Mouse (Mus musculus) thymus, postnatal 0 days (tissue): Measurements from ENCODE around the gene Dusp22. TPM values are rescaled to one million over a fixed set of nuclear protein-coding genes. Genes with fewer than 3 reads are reported as not detected.

ENCODE experiments used
- DNase-seq: peaks from one replicate; pipeline ENCODE4 v3.0.0-alpha.2; 2015; ENCODE audit warnings: low spot score
- polyA plus RNA-seq: library from polyadenylated mRNA; unstranded; fragments of >200 nt; fragmentation: Nextera tagmentation; extraction: Ambion mirVana; gene quantifications from 2 replicates; pipeline ENCODE4 v1.2.1, GENCODE M21; 2015

Gene Dusp22
- polyA plus RNA-seq, 1 experiment from 2014 or later, result 21.2 TPM

DNA sequence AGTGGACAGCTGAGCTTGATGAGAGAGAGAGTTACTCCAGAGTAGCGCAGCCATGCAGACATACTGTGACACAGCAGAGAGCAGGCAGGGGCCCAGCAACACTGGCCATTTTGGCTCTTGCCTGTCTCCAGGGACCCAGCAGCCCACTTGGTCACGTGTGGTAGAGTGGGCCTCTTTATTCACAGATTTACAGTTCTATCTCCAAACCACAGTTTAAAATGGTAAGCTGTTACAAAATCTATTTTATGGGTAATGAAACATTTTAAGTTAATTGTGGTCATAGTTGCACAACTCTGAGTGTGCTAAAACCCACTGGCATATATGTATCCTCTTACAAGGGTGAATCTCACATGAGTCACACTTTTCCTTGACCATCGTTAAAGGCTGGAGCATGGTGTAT lies 9.5 kb downstream of the Dusp22 start:
- no peak for DNase-seq

DNA sequence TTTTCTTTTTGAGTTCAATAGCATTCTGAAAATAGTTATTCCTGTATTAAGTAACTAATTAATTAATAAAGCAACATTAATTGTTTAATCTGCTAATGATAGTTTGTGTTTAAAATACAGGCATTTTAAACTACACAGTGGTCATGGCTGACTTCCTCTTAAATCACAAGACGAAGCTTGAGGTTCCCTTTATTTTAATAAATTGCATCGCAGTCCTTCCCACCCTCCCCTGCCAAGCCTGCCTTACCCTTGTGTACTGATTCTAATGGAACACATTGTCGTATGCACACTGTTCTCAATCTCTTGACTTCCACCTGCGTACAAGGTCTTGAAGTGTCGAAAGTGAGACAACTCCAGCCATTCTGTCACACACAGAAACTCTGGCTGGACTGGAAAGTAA lies 14.1 kb downstream of the Dusp22 start:
- DNase-seq, result no peak

DNA sequence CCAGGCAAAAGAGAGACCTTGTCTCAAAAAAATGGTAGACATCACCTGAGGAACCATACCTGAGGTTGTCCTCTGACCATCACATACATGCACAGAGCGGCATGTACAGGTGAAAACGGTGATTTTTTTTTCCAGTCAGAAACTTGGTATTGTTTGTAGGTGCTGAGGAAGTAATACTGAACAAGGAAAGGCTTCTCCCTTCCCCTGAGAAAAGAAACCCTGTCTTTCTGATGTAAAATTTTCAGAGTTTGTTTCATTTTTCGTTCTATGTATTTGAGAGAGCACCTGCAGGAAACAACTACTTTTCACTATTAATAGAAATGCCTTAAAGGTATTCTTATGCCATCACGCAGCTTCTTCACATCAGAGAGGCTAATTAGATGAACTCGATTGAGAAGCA lies 19.0 kb downstream of the Dusp22 start:
- no peak for DNase-seq

DNA sequence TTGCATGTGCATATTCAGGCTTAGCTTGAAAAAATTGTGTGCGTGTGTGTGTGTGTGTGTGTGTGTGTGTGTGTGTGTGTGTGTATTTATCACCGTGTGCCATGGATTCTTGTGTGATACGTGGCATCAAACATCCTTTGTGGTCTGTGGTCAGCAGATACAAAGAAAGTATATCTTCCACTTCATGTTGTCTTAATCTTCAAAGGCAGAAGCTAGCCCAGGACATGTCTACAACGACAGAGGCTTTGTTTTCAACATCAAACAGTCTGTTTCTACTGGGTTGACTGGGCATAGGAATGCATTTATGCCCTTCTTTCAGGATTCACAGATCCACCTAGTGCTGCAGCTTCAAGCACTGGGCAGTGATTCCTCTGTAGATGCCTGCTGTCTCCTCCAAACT lies 22.1 kb downstream of the Dusp22 start:
- peak; percentile 40 for DNase-seq

DNA sequence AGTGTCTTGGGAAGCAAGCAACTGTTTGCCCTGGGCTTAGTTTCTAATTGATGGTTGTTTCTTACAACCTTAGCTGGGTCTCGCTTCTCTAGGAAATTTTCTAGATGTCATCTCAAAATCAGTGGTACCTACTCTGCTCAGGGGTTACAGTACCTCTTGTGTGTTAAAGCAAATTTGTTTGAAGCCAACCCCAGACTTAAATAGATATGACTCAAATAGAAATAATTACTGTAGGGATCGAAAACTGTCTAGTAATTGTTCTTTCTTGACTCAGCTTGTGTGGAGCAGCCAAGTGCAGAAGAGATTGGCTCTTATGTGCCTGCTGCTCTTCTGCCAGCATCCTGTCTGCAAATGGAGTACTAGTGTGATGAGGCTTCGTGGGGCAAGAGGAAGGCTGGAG lies 22.5 kb downstream of the Dusp22 start:
- DNase-seq, result no peak

DNA sequence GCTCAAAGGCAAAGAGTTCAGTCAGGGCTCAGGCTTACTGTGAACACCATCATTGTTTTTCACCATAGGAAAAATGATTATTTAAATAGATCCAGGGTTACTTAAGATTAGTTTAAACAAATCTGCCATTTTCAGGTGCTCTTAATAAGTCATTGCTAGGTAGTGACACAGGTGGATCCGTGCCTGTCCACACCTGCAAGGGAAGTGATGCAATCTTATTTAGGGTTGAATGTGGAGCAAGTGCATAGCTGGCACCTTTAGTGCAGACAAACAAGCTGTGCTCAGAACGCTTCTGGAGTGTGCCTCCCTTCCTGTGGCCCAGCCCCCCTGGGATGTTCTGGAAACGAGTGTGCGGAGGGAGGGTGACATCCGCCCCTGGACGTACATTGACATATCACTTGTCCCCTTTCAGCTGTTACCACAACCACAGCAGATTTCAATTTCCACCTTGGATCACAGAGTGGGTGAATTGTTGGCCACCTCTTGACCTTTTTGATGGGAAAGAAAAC lies 24.9 kb downstream of the Dusp22 start:
- peak; percentile 62 for DNase-seq

DNA sequence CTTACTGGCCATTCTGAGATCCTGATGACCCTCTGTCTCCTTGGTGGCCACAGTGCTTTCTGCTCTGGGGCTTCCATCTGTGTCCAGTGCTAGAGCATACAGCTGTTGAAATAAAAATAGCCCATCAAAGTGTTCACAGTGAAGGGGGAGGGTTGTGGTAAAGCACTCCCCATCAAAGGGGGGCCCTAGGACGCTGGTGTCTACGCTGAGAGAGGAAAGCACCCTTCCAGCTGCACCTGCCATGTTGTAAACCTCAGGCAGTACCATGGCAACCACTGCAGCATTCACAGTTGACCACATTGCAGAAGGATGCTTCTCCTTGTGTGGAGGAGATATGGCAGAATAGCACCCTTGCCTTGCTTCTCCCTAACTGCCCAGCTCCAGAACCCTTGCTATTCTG lies 26.2 kb downstream of the Dusp22 start:
- peak; percentile 88 for DNase-seq

DNA sequence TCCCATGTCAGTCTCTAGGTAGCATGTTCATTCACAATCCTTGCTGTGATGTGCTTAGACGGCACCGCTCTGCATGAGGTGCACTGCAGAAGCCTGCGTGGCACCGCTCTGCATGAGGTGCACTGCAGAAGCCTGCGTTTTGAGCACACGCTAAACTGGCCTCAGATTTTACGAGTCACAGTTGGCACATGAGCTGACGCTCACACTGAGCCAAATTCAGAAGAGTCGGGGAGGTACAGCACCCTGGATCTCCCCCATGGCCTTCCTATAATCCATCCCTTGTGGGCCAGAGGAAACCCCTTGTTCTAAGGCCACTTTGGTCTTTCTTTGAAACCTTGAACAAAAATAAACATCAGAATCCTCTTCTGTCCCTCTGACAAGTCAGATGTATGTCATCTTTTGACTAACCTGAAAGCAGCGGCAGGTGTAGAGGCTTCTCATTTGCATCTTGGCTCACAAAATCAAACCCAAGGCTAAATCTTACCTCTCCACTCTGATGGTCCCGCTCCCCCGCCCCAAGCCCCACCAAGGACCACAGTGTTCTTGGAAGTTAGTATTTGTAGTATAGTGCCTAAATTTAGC lies 28.3 kb downstream of the Dusp22 start:
- DNase-seq, result no peak

DNA sequence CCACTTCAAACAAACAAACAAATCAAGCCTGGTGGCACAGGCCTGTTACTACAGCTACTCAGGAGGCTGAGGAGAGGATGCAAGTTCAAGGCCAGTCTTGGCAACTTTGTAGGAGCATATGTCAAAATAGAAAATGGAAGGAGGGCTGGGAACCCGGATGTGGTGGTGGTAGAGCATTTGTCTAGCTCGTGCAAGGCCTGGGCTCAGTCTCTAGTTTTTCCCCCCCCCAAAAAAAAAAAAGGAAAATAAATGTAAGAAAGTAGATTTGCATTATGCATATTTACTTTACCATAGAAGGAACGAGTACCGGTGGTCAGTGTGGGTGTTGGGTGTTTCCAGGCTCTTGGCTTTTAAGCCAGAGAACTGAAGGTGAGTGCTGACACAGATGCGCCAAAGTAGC lies 29.7 kb downstream of the Dusp22 start:
- no peak for DNase-seq

DNA sequence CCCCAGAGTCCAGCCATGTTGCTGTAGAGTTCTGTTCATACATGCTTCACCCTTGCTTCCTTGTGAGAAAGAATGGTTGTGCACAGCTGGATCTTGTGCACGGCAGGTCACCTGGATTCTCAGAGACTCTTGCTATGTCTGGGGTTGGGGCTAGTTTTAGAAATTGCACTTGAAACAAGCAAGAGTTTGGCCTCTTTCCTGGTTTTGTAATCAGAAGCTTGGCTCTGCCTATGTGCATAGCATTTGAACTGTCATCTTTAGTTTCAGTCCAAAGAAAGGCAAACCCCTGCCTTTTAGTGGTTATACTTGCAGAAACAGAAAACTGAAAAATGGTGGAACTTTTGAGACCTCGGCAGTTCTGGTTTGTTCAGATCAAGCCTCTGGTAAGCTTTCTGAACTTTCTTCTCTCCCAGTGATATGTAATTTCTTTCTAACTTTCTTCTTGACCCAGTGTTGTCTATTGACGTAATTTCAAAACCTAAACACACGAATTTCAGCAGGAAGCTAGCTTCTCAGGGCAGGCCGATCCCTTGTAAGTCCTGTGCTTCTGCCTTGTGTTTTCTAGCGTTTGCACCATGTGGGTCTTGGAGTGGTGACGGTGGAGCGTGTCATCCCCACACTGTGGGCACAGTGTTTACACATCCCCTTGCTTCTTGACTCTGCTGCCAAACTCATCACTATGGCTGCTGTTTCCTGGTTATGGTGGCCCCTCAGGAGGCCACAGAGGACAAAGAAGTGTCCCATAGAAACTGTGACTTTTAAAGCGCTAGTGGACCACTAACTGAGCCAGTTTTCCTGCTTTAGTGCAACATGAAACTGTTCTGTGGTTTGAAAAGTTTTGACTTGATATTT lies 31.9 kb downstream of the Dusp22 start:
- DNase-seq, result no peak

DNA sequence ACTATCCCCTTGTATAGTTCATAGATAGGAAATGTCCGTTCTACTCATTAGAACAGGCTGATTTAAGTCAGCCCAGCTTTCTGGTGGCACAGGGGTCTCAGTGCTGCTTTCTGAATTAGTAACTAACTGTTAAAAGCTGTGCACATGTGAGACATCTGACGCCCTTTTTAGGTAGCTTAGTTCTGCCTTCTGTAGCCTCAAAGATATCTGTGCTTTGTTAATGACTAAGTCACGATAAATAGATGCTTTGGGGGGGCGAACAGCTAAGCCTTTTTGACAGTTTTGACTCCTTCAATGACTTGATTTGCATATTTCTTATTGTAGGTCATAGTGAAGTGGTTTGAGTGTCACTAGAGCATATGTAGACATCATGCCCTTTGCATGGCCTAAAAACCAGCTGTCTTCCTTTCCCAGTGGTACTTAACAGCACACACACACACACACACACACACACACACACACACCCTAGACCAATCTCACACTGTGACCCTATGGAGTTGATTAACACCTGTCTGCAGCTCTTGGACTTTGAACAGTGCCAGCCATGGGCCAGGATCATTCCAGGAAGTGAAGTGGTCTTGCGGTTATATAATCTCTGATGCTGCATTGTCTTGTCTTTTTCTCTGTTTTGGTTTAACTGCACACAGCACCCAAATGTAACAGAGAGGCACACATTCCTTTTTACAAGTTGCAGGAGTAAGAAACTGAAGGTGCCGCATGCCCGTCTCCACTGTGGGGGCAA lies 33.0 kb downstream of the Dusp22 start:
- no peak for DNase-seq

DNA sequence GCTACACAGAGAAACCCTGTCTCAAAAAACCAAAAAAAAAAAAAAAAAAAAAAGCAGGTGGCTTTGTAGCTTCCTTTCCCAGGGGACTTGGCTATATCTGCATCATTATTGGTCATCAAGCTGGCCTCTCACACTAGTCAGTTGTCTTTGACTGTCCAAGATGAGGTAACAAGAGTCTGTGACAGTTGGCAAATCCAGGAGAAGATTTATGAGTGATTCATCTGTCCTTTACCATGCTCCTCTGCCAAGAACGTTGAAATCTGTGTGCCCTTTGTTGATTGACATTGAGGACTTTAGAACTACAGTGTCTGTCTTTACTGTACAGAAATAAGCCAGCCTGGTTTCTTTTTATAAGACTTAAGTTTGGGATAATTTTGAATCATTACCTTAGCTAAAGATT lies 35.4 kb downstream of the Dusp22 start:
- DNase-seq, result no peak

DNA sequence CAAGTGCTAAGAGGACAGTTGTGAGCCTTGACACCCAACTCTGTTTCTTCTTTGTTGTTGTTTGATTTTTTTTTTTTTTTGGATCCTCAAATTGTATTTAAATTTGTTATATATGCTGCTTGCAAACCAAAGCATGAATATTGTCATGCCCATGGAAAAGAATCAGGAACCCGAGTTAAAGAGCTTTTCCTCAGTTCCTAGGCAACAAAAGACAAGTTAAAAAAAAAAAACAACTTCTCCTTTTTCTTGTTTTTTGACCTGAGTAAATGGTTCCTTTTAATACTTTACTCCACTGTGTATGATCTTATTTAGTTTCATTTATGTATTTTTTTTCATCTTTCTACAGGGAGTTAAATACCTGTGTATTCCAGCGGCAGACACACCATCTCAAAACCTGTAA lies 36.1 kb downstream of the Dusp22 start:
- no peak for DNase-seq

DNA sequence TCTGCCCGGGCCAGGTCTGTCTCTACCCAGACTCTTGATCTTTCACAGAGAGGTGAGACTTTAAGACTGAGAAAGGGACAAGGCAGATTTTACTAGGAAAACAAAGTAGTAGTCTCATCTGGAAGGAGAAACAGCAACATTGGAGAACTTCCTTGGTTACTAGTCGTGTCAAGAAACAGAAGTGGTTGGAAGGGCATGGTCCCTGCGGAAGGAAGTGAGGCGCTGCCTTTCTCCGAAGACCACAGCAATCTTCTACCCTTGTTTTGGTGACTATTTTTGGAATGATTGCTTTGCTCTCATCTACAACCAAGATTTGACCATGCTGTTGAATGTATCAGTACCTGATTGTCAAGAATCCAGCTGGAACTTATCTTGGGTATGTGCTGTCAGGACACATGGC lies 38.1 kb downstream of the Dusp22 start:
- no peak for DNase-seq

DNA sequence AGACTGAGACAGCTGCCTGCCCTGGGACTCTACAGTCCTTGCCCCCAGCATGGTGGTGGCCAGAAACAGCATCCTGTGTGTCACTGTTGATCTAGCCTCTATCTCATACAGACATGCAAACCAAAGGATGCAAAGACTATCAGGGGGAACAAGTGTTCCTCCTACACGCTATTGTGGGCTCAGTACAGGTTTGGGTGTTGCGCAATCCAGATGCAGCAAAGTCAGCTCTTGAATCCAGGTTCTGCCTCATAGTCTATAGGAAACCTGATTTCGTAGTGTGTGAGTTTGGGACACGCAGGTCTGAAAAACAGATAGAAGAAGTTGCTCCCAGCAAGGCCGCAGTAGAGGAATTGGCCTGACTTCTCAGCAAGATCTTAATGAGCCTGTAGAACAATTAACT lies 42.9 kb downstream of the Dusp22 start:
- DNase-seq, result no peak

DNA sequence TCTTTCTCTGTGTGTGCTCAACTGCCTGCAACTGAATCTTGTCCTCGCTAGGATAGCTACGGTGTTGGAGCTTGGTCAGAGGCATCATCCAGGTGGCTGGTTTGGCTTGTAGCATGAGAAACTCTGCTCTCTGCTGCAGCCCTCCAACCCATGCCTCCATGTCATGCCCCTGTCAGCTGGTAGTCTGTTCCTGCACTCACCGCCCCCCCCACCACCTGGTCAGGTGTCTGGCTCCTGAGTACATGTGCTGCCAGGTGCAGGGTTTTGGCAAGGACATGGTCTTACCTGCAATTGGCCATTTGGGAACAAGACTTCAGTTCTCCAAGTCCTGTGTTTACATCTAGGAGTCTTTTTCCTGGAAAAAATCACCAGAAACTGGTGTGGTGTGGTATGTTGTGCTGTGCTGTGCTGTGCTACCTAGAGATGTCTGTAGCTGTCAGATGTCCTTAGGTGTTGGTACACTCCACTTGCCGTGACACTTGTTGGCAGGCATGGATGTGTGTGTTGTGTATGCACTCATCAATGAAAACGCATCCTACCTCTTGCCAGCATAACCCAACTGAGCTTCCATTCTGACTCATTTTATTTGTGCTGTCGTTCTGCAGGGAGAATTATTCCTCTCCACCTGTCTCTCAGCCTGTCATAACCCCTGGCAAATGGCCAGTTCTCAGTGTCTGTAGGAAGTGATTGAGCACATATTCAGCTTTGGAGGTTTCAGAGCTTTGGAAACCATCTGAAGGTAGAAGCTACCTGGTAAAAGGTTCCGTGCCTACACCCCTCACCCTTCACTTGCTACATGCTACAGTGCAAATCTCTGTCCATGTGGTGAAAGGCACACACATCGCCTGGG lies 44.7 kb downstream of the Dusp22 start:
- no peak for DNase-seq

DNA sequence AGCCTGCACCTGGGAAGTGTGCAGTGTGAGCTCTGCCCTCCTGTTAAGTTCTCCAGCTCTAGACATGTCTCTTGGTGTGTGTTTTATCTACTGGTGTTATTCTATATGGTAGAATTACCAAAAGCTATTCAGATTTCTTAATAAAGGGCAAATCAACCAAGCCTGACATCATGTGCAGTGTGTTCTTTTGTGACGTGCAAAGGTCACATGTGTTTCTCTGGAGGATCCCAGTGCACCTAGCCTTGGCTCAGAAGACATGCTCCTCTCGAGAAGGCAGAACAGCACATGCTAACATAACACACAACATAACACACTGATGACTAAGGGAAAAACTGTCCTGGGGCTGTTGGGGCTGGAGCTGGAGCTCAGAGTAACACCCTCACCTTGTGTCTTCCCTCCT lies 51.3 kb downstream of the Dusp22 start:
- DNase-seq, result no peak

DNA sequence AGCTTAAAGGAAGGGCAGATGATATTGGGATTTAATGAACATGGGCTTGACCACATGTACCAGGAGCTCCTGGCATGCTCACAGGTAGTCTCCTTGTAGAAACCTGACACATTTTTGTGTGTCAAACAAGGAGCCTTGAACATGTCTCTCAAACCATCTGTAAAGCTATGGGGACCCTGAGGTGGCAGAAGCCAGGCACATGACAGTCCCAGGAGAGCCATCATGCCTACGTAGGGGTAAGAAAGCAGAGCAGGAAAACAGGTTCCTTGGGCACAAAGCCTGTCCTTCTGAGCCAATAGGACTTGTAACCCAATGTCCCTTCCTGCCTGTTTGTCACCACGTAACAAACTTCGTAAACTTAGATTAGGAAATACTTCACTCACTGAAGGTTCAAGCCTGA lies 51.9 kb downstream of the Dusp22 start:
- DNase-seq, result no peak

DNA sequence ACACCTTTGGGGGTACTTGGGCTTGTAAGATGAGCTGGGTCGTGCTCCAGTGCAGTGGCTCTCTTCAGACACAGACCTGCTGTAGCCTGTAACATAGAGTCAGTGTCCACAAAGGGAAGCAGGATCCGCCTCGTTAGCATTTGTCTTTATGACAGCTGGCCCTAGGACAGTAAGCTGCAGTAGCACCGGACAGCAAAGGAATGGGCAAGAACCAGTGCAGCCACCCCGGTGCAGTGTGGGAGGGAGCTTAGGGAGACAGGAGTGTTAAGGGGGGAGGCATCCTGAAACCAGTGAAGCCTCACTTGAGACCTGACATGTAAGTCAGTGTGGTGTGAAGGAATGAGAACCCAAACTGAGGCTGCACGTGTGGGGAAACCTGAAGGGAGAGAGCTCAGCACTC lies 52.5 kb downstream of the Dusp22 start:
- DNase-seq, result no peak

DNA sequence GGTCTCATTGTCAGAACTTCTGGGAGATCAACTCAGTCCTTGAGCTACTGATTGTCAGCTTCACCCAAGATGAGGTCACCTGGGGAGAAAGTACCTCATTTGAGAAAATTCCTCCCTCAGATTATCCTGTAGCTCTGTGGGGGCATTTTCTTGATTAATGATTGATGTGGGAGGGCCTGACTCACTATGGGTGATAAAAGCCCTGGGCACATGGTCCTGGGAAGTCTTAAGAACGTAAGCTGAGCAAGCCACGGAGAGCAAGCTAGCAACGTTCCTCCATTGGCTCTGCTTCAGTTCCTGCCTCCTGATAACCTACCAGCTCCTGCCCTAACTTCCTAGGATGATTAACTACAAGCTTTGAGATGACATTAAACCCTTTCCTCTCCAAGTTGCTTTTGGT lies 53.8 kb downstream of the Dusp22 start:
- DNase-seq, result no peak

DNA sequence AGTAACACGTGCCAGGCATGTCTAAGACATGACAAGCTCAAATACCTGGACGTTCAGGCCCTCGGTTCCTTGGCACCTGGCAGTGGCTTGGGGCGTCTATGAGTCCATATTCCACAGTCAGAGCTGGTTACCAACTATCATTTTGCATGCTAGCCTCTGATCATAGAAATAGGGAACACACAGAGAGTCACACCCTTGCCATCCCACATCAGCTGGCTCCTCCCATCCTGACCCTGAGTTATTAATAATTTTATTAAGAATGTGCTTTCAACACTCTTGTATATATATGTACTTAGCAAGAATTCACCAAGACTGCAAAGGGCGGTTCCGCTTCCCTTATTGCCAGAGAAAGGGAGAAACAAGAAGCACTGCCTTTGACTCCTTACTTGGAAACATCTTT lies 54.8 kb downstream of the Dusp22 start:
- DNase-seq, result no peak
